Mouse (Mus musculus) G1E (cell line): ENCODE results near the gene Zfand6.

Experiments used
- CTCF ChIP-seq: IDR thresholded peaks from 2 replicates; pipeline ENCODE4 v1.5.1; 2012; ENCODE audit warnings: low read depth, low read length, inconsistent platforms, mixed read lengths
- GATA1 ChIP-seq: IDR thresholded peaks from 2 replicates; pipeline ENCODE4 v1.6.1; 2012; ENCODE audit warnings: borderline replicate concordance, low read length, inconsistent platforms, mixed read lengths

- no peak for TF ChIP-seq CTCF
- no peak for TF ChIP-seq GATA1
These were observed 9.7 kb downstream of the Zfand6 start for GRCm38 (mm10) chr7:84680092-84680491.
